Mouse (Mus musculus) CH12.LX (cell line): ENCODE results near the gene Eid1. TPM values are rescaled to one million over a fixed set of nuclear protein-coding genes. Genes with fewer than 3 reads are reported as not detected.

Experiments
- DNase-seq: peaks from one replicate; pipeline ENCODE4 v3.0.0-alpha.2; 2013; ENCODE audit errors: extremely low read depth
- H3K27ac ChIP-seq: 2 replicates; pipeline ENCODE4 v1.5.1; 2012; ENCODE audit warnings: low read depth, mild to moderate bottlenecking, control low read depth, moderate library complexity; ENCODE audit not compliant: insufficient read depth
- H3K27me3 ChIP-seq: replicated peaks from 2 replicates; pipeline ENCODE3; 2012; ENCODE audit warnings: inconsistent platforms
- H3K36me3 ChIP-seq, 2 experiments: replicated peaks in 1 of 2; 2 replicates each; pipeline versions ENCODE3 to v1.6.1; 2012; ENCODE audit warnings: inconsistent platforms in 1 of 2, low read length in 1 of 2, mild to moderate bottlenecking in 1 of 2, mixed read lengths in 1 of 2, moderate library complexity in 1 of 2; ENCODE audit not compliant: control insufficient read depth in 1 of 2, insufficient read depth in 1 of 2
- H3K4me1 ChIP-seq, 2 experiments: 2 replicates each; pipeline ENCODE4 v1.6.1; 2012; ENCODE audit warnings: inconsistent platforms in 1 of 2, moderate library complexity in 1 of 2; ENCODE audit not compliant: insufficient read depth in 2 of 2, control insufficient read depth in 1 of 2
- H3K4me2 ChIP-seq: 2 replicates; pipeline ENCODE4 v1.6.1; 2012; ENCODE audit warnings: low read depth, mild to moderate bottlenecking, control low read depth; ENCODE audit not compliant: poor library complexity, insufficient read depth, severe bottlenecking
- H3K4me3 ChIP-seq, 3 experiments: fragments of 150-350 bp in 1 of 3; sonication (generic) in 1 of 3; replicated peaks in 1 of 3; 2 replicates each; pipeline versions ENCODE3 to v1.5.1; 2011 to 2012; ENCODE audit warnings: low read depth in 2 of 3, low read length in 2 of 3, mild to moderate bottlenecking in 2 of 3, moderate library complexity in 2 of 3, control low read depth in 1 of 3, improper control_type of control experiment in 1 of 3, inconsistent platforms in 1 of 3, mixed read lengths in 1 of 3; ENCODE audit not compliant: poor library complexity in 1 of 3
- H3K79me2 ChIP-seq: replicated peaks from 2 replicates; pipeline ENCODE4 v1.6.1; 2012; ENCODE audit warnings: mild to moderate bottlenecking, moderate library complexity; ENCODE audit not compliant: control insufficient read depth, poor library complexity, insufficient read depth, severe bottlenecking; ENCODE audit errors: extremely low read depth
- H3K9ac ChIP-seq: 2 replicates; pipeline ENCODE4 v1.6.1; 2012; ENCODE audit warnings: low read depth, mild to moderate bottlenecking, control low read depth, moderate library complexity; ENCODE audit not compliant: insufficient read depth
- H3K9me3 ChIP-seq: replicated peaks from 2 replicates; pipeline ENCODE3; 2012; ENCODE audit warnings: low read length, inconsistent platforms, mixed read lengths
- CHD1 ChIP-seq: IDR thresholded peaks from 2 replicates; pipeline ENCODE4 v1.6.1; 2012; ENCODE audit warnings: low read depth, low read length, improper control_type of control experiment, inconsistent platforms
- CTCF ChIP-seq, 2 experiments: IDR thresholded peaks in 1 of 2; conservative IDR thresholded peaks in 1 of 2; 2 replicates each; pipeline ENCODE4 v1.5.1; 2011 to 2012; ENCODE audit warnings: low read depth in 2 of 2, low read length in 2 of 2, improper control_type of control experiment in 1 of 2, inconsistent platforms in 1 of 2, mild to moderate bottlenecking in 1 of 2, moderate library complexity in 1 of 2
- E2F4 ChIP-seq: IDR thresholded peaks from 2 replicates; pipeline ENCODE4 v1.6.1; 2011; ENCODE audit warnings: low read depth, low read length, improper control_type of control experiment; ENCODE audit not compliant: insufficient replicate concordance
- GABPA ChIP-seq: IDR thresholded peaks from 2 replicates; pipeline ENCODE4 v1.6.1; 2012; ENCODE audit warnings: low read depth, low read length, improper control_type of control experiment, inconsistent platforms; ENCODE audit not compliant: insufficient replicate concordance
- JUN ChIP-seq: IDR thresholded peaks from 2 replicates; pipeline ENCODE4 v1.6.1; 2011; ENCODE audit warnings: low read depth, mild to moderate bottlenecking, low read length, improper control_type of control experiment, moderate library complexity; ENCODE audit not compliant: insufficient read depth
- JUND ChIP-seq: conservative IDR thresholded peaks from 2 replicates; pipeline ENCODE4 v1.6.1; 2011; ENCODE audit warnings: low read depth, low read length, improper control_type of control experiment
- KAT2A ChIP-seq: IDR thresholded peaks from 2 replicates; pipeline ENCODE4 v1.6.1; 2012; ENCODE audit warnings: low read length, improper control_type of control experiment, inconsistent platforms; ENCODE audit not compliant: insufficient replicate concordance
- MAZ ChIP-seq: IDR thresholded peaks from 2 replicates; pipeline ENCODE4 v1.6.1; 2012; ENCODE audit warnings: low read depth, mild to moderate bottlenecking, inconsistent platforms, low read length, improper control_type of control experiment, moderate library complexity
- MEF2A ChIP-seq: IDR thresholded peaks from 2 replicates; pipeline ENCODE4 v1.6.1; 2014; ENCODE audit warnings: low read depth, mild to moderate bottlenecking, inconsistent platforms, low read length, improper control_type of control experiment, borderline replicate concordance
- MXI1 ChIP-seq: IDR thresholded peaks from 2 replicates; pipeline ENCODE4 v1.6.1; 2011; ENCODE audit warnings: mild to moderate bottlenecking, low read depth, low read length, improper control_type of control experiment
- MYC ChIP-seq: IDR thresholded peaks from 2 replicates; pipeline ENCODE4 v1.6.1; 2011; ENCODE audit warnings: low read depth, mild to moderate bottlenecking, improper control_type of control experiment, low read length
- NELFE ChIP-seq: IDR thresholded peaks from 2 replicates; pipeline ENCODE4 v1.6.1; 2011; ENCODE audit warnings: low read depth, low read length, improper control_type of control experiment
- NRF1 ChIP-seq: IDR thresholded peaks from 2 replicates; pipeline ENCODE4 v1.6.1; 2014; ENCODE audit warnings: low read depth, mild to moderate bottlenecking, inconsistent platforms, low read length, improper control_type of control experiment, moderate library complexity
- POLR2A ChIP-seq: IDR thresholded peaks from 2 replicates; pipeline ENCODE4 v1.6.1; 2011; ENCODE audit warnings: low read depth, mild to moderate bottlenecking, improper control_type of control experiment, low read length
- POLR2AphosphoS2 ChIP-seq: IDR thresholded peaks from 2 replicates; pipeline ENCODE4 v1.6.1; 2011; ENCODE audit warnings: low read depth, low read length, improper control_type of control experiment
- RAD21 ChIP-seq: IDR thresholded peaks from 2 replicates; pipeline ENCODE4 v1.6.1; 2011; ENCODE audit warnings: low read depth, mild to moderate bottlenecking, low read length, improper control_type of control experiment, moderate library complexity
- SIN3A ChIP-seq: IDR thresholded peaks from 2 replicates; pipeline ENCODE4 v1.6.1; 2012; ENCODE audit warnings: low read length, improper control_type of control experiment, inconsistent platforms
- SMC3 ChIP-seq: IDR thresholded peaks from 2 replicates; pipeline ENCODE4 v1.6.1; 2011; ENCODE audit warnings: low read depth, low read length, improper control_type of control experiment
- TBP ChIP-seq: conservative IDR thresholded peaks from 2 replicates; pipeline ENCODE4 v1.6.1; 2011; ENCODE audit warnings: low read depth, low read length, improper control_type of control experiment
- UBTF ChIP-seq: IDR thresholded peaks from 2 replicates; pipeline ENCODE4 v1.6.1; 2012; ENCODE audit warnings: low read depth, mild to moderate bottlenecking, inconsistent platforms, low read length, improper control_type of control experiment, moderate library complexity
- USF1 ChIP-seq: IDR thresholded peaks from 2 replicates; pipeline ENCODE4 v1.6.1; 2014; ENCODE audit warnings: low read depth, mild to moderate bottlenecking, inconsistent platforms, low read length, improper control_type of control experiment
- USF2 ChIP-seq: conservative IDR thresholded peaks from 2 replicates; pipeline ENCODE4 v1.6.1; 2011; ENCODE audit warnings: low read depth, low read length, improper control_type of control experiment
- ZC3H11A ChIP-seq: IDR thresholded peaks from 2 replicates; pipeline ENCODE4 v1.6.1; 2012; ENCODE audit warnings: low read depth, mild to moderate bottlenecking, inconsistent platforms, low read length, improper control_type of control experiment
- ZKSCAN1 ChIP-seq: IDR thresholded peaks from 2 replicates; pipeline ENCODE4 v1.6.1; 2012; ENCODE audit warnings: low read depth, inconsistent platforms, low read length, improper control_type of control experiment, borderline replicate concordance
- ZNF384 ChIP-seq: IDR thresholded peaks from 2 replicates; pipeline ENCODE4 v1.6.1; 2012; ENCODE audit warnings: low read depth, low read length, improper control_type of control experiment, inconsistent platforms
- dilution Hi-C: fragments of 300-500 bp; cut with MboI; formaldehyde crosslinking; loops from 2 replicates; pipeline ENCODE4 v1.14.3; 2020; ENCODE audit warnings: low sequenced_read_pairs; ENCODE audit not compliant: extremely low pct_unique_long_range_greater_than_20kb, extremely low pct_ligation_motif_present
- in situ Hi-C: fragments of 300-500 bp; cut with MboI; formaldehyde crosslinking; loops from 3 replicates; pipeline ENCODE4 v1.14.3; 2019; ENCODE audit warnings: low sequenced_read_pairs, low pct_ligation_motif_present, low pct_unique_long_range_greater_than_20kb, mixed read lengths
- polyA plus RNA-seq: library from polyadenylated mRNA; unstranded; fragments of >175 nt; gene quantifications from 2 replicates; pipeline ENCODE4 v1.2.1, GENCODE M21; 2012; ENCODE audit warnings: low read depth; ENCODE audit not compliant: insufficient read length
- total RNA-seq, 2 experiments: library from RNA; depleted of rRNA; stranded (reverse); fragments of 300-350 nt in 1 of 2; fragments of >200 nt in 1 of 2; gene quantifications; 2 replicates each; pipeline ENCODE4 v1.2.3; 2012 to 2014

The Eid1 gene
- total and polyA plus RNA-seq, 3 experiments: 15.4 to 39.8 (median 20.4) TPM

- no peaks in the 10 kb centered on the region for H3K79me2 ChIP-seq
- dilution Hi-C loops: no loop called here
- H3K9me3 ChIP-seq: no peaks in the 10 kb centered on the region
- no peak for TF ChIP-seq NELFE
- TF ChIP-seq USF2: no peak
- no peak for TF ChIP-seq ZKSCAN1
- no peak for TF ChIP-seq ZC3H11A
- no peak for TF ChIP-seq NRF1
- TF ChIP-seq MEF2A: no peak
- no peak for TF ChIP-seq USF1
- TF ChIP-seq MYC: no peak
- TF ChIP-seq SMC3: no peak
- no peak for TF ChIP-seq SIN3A
- TF ChIP-seq RAD21: no peak
- no peak for TF ChIP-seq GABPA
- TF ChIP-seq CHD1: no peak
- no peak for TF ChIP-seq E2F4
- TF ChIP-seq MAZ: no peak
- TF ChIP-seq POLR2AphosphoS2: no peak
- TF ChIP-seq ZNF384: no peak
- no peak for TF ChIP-seq TBP
- no peak for TF ChIP-seq JUN
- TF ChIP-seq UBTF: no peak
- TF ChIP-seq, all 38 proteins: peak for 0
- H3K9ac ChIP-seq: no peak overlapping the region
- no peak overlapping the region for H3K4me3 ChIP-seq
- in situ Hi-C loops: no loop called here
- DNase-seq: no peak
- no peaks in the 10 kb centered on the region for H3K36me3 ChIP-seq
- H3K27me3 ChIP-seq: peaks cover 4% of the 10 kb centered on the region
- peaks cover 2 to 23% of the 10 kb centered on the region in 2 experiments; a peak in 3 of 4 replicates for H3K4me1 ChIP-seq
- no peak overlapping the region for H3K27ac ChIP-seq
- H3K4me2 ChIP-seq: no peak overlapping the region; the same call in 1 of the 2 replicates
Observed at GRCm38 (mm10) chr2:125723086-125723407, 50.2 kb downstream of the Eid1 start.

- TF ChIP-seq ZNF384 (no peak), NELFE (no peak), KAT2A (no peak), POLR2A (no peak), CTCF (conservative IDR thresholded peaks at IDR 0.05 in 1 of 2, IDR thresholded peaks at IDR 0.05 in 1 of 2; ENCODE audit: low read depth in 2 of 2, low read length in 2 of 2) (peak in 1 of 2 experiments; percentile 45; a peak in 2 of 4 replicates), SMC3 (peak; percentile 25), ZC3H11A (no peak), JUND (no peak), MXI1 (0 out of 2 replicates have a peak, but pooled peaks have one; percentile 8)
- no peak for DNase-seq
- Histone ChIP-seq H3K27me3 (peaks cover 4% of the 10 kb centered on the region), H3K79me2 (no peaks in the 10 kb centered on the region), H3K4me3 (peak overlapping the region; percentile 3 to 55 (median 30)), H3K36me3 (no peaks in the 10 kb centered on the region), H3K9me3 (no peaks in the 10 kb centered on the region), H3K27ac (no peak overlapping the region), H3K4me1 (peaks cover 2 to 23% of the 10 kb centered on the region in 2 experiments; a peak in 3 of 4 replicates), H3K4me2 (peak overlapping the region; percentile 100), H3K9ac (peak overlapping the region; percentile 67)
- dilution Hi-C loops: no loop called here
- in situ Hi-C loops: no loop called here
Observed at GRCm38 (mm10) chr2:125723408-125724085, 50.7 kb downstream of the Eid1 start.
